Mouse (Mus musculus): ENCODE measurements around the gene Sag. TPM values are rescaled to one million over a fixed set of nuclear protein-coding genes. Genes with fewer than 3 reads are reported as not detected.
"Not testable (repeated sequence)": the region's sequence is repeated elsewhere in the genome, so short reads cannot be mapped to it uniquely, and the experiment has no call there.

Gene Sag
- polyA plus RNA-seq, 1 experiment from 2014 or later: 1.3 TPM

DNA sequence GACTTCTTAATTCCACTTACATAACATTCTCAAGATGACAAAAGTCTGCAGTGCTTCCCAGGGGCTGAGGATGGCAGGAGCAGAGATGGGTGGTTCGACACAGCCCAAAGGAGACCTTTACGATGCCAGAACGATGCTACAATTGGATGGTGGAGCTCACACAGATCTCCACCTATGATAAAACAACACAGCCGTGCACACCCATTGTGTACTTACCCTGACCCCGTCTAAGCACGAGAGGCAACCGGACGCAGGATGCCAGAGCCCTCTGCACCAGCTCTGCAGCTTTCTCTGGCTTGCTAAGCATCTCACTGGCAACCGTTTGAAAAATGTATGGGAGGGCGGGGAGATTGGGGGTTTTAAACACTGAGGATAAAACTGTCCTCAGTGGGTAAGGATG, 8.6 kb downstream of the Sag start:
- Histone ChIP-seq H3K9me3 (ENCODE audit: low read length) (no peaks in the 10 kb centered on the region), H3K4me1 (ENCODE audit: insufficient read depth, low read length) (no peaks in the 10 kb centered on the region), H3K36me3 (ENCODE audit: insufficient read depth, low read length) (no peaks in the 10 kb centered on the region), H3K27ac (ENCODE audit: low read length) (no peak overlapping the region), H3K4me3 (ENCODE audit: low read length) (no peak overlapping the region), H3K9ac (replicated peaks; ENCODE audit: low read length) (no peak overlapping the region), H3K4me2 (replicated peaks; ENCODE audit: low read depth, low read length) (no peak overlapping the region), H3K27me3 (ENCODE audit: insufficient read depth, low read length) (no peaks in the 10 kb centered on the region)
- WGBS: 62% methylated on average over 10 of the region's 10 CpGs
- no peak for ATAC-seq (ENCODE audit: low FRiP score, low TSS enrichment)

DNA sequence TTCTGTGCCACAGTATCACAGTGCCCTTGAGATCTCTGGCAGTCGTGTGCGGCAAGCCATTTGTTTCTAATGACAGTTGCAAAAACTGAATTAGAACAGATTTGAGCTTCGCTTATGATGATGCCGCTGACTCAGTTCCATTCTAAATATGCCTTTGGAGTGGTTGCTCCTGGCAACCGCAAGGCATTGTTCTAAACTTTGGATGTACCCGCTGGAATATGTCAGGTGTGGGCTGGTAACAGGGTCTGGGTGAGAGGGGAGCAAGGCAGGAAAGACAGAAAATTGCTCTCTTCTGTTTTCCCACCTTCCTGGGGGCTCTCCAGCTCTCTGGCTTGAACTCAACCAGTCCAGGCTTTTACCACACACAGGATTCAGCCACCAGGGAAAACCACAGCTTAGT, 9.7 kb downstream of the Sag start:
- no peak overlapping the region for H3K9ac ChIP-seq (replicated peaks; ENCODE audit: low read length)
- no peak overlapping the region for H3K4me2 ChIP-seq (replicated peaks; ENCODE audit: low read depth, low read length)
- no peaks in the 10 kb centered on the region for H3K36me3 ChIP-seq (ENCODE audit: insufficient read depth, low read length)
- H3K27ac ChIP-seq (ENCODE audit: low read length): no peak overlapping the region
- no peaks in the 10 kb centered on the region for H3K4me1 ChIP-seq (ENCODE audit: insufficient read depth, low read length)
- H3K27me3 ChIP-seq (ENCODE audit: insufficient read depth, low read length): no peaks in the 10 kb centered on the region
- ATAC-seq (ENCODE audit: low FRiP score, low TSS enrichment): no peak
- no peaks in the 10 kb centered on the region for H3K9me3 ChIP-seq (ENCODE audit: low read length)
- no peak overlapping the region for H3K4me3 ChIP-seq (ENCODE audit: low read length)
- WGBS: 79% methylated on average over 6 of the region's 6 CpGs

DNA sequence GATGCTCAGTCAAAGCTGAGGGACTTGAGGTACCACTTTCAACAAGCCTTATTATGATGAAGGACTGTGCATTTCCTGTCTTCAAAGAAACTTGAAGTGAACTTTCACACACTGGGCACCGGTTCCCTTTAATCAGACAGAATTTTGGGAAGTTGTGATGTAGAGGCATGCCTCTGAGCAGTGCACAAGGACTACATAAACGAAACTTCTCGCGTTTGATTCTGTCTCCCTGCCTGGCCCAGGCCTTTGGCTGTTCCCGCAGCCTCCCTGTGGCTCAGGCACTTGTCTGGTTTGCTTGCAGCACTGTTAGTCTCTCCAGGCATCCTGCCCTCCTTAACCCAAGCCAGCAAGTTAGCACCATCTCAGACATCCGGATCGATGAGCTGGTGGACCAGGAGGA, 10.2 kb downstream of the Sag start:
- Histone ChIP-seq H3K27me3 (ENCODE audit: insufficient read depth, low read length) (no peaks in the 10 kb centered on the region), H3K9ac (replicated peaks; ENCODE audit: low read length) (no peak overlapping the region), H3K36me3 (ENCODE audit: insufficient read depth, low read length) (no peaks in the 10 kb centered on the region), H3K4me3 (ENCODE audit: low read length) (no peak overlapping the region), H3K4me1 (ENCODE audit: insufficient read depth, low read length) (no peaks in the 10 kb centered on the region), H3K4me2 (replicated peaks; ENCODE audit: low read depth, low read length) (no peak overlapping the region), H3K9me3 (ENCODE audit: low read length) (no peaks in the 10 kb centered on the region), H3K27ac (ENCODE audit: low read length) (no peak overlapping the region)
- ATAC-seq (ENCODE audit: low FRiP score, low TSS enrichment): no peak
- WGBS: 70% methylated on average over 7 of the region's 7 CpGs

DNA sequence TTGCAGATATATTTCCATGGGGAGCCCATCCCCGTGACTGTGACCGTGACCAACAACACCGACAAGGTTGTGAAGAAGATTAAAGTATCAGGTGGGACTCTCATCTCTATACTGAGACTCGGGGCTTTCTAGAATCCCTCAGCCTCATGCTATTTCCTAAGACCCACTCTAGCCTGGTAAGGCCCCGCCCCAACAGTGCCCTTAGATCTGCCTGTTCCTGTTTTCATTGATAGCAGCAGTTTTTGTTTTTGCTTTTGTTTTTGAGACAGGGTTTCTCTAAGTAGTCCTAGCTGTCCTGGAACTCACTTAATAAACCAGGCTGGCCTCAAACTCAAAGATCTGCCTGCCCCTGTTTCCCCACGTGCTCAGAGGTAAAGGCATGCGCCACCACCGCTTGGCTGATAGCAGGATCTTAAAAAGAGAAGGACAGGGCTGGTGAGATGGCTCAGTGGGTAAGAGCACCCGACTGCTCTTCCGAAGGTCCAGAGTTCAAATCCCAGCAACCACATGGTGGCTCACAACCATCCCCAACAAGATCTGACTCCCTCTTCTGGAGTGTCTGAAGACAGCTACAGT, 21.0 kb downstream of the Sag start:
- 94% methylated on average over 10 of the region's 10 CpGs for WGBS
- Histone ChIP-seq H3K9me3 (ENCODE audit: low read length) (no peaks in the 10 kb centered on the region), H3K4me3 (ENCODE audit: low read length) (no peak overlapping the region), H3K4me2 (replicated peaks; ENCODE audit: low read depth, low read length) (no peak overlapping the region), H3K27ac (ENCODE audit: low read length) (no peak overlapping the region), H3K9ac (replicated peaks; ENCODE audit: low read length) (no peak overlapping the region), H3K36me3 (ENCODE audit: insufficient read depth, low read length) (no peaks in the 10 kb centered on the region), H3K4me1 (ENCODE audit: insufficient read depth, low read length) (peaks cover 4% of the 10 kb centered on the region; the same call in 1 of the 2 replicates), H3K27me3 (ENCODE audit: insufficient read depth, low read length) (no peaks in the 10 kb centered on the region)
- no peak for ATAC-seq (ENCODE audit: low FRiP score, low TSS enrichment)

DNA sequence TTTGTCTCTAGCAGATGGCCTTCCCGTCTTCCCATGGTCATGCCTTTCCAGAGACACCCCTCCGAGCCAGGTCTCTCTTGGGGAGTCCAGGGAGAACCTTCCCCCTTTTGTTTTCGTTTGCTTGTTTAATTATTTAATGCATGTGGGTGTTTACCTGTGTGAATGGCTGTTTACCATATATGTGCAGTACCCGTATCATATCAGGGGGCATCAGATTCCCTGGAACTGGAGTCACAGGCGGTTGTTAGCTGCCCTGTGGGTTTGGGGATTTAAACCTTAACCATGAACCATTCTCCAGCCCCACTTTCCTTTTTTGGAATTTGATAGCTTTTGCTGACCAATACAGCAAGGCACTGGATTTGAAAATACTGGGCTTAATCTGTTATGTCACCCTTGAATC, 21.8 kb downstream of the Sag start:
- no peak for ATAC-seq (ENCODE audit: low FRiP score, low TSS enrichment)
- no peaks in the 10 kb centered on the region for H3K9me3 ChIP-seq (ENCODE audit: low read length)

DNA sequence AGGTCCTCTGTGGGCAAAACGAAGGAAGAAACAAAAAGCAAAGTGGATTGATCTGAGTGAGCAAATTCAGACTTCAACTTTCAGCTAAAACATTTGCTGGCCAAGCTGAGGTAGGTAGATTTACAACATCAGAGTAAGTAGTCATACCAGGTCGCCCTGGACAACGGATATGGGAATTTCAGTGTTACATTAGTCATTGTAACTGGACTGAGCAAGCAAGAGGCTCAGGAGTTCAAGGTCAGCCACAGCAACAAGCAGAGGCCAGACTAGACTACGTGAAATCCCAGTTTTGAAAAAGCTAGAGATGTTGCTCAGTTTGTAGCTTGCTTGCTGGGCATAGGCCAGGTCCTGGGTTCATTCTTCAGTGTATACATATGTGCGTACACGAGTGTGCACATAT, 22.5 kb downstream of the Sag start:
- no peaks in the 10 kb centered on the region for H3K36me3 ChIP-seq (ENCODE audit: insufficient read depth, low read length)
- no peak overlapping the region for H3K27ac ChIP-seq (ENCODE audit: low read length)
- H3K9me3 ChIP-seq (ENCODE audit: low read length): no peaks in the 10 kb centered on the region
- no peak overlapping the region for H3K4me2 ChIP-seq (replicated peaks; ENCODE audit: low read depth, low read length)
- H3K4me3 ChIP-seq (ENCODE audit: low read length): no peak overlapping the region
- peaks cover 5% of the 10 kb centered on the region; the same call in 1 of the 2 replicates for H3K4me1 ChIP-seq (ENCODE audit: insufficient read depth, low read length)
- H3K9ac ChIP-seq (replicated peaks; ENCODE audit: low read length): no peak overlapping the region
- 85% methylated on average over 6 of the region's 6 CpGs for WGBS
- no peaks in the 10 kb centered on the region for H3K27me3 ChIP-seq (ENCODE audit: insufficient read depth, low read length)
- no peak for ATAC-seq (ENCODE audit: low FRiP score, low TSS enrichment)

More for the DNA sequence above, 21.8 kb downstream of the Sag start:
- no peak overlapping the region for H3K4me2 ChIP-seq (replicated peaks; ENCODE audit: low read depth, low read length)
- no peaks in the 10 kb centered on the region for H3K27me3 ChIP-seq (ENCODE audit: insufficient read depth, low read length)
- H3K4me3 ChIP-seq (ENCODE audit: low read length): no peak overlapping the region
- WGBS: 77% methylated on average over 5 of the region's 5 CpGs
- peaks cover 5% of the 10 kb centered on the region; the same call in 1 of the 2 replicates for H3K4me1 ChIP-seq (ENCODE audit: insufficient read depth, low read length)
- no peak overlapping the region for H3K27ac ChIP-seq (ENCODE audit: low read length)
- no peak overlapping the region for H3K9ac ChIP-seq (replicated peaks; ENCODE audit: low read length)
- no peaks in the 10 kb centered on the region for H3K36me3 ChIP-seq (ENCODE audit: insufficient read depth, low read length)

DNA sequence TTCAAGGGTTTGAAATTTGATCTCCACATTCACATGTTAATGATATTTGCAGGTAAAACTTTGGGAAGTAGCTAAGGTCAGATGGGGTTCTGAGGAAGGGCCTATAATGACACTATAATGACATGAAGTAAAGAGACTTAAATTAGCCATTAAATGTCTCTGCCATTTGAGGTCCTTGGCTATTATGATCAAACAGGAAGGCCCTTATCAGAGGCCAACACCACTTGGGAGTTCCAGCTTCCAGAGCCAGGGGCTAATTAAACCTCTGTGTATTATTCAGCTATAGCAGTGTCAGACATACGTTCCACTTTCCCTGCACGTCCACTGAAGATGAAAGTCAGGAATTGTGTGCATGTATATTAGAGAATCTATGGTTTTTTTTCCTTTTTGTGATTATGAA, 23.0 kb downstream of the Sag start:
- Histone ChIP-seq H3K9ac (replicated peaks; ENCODE audit: low read length) (no peak overlapping the region), H3K4me2 (replicated peaks; ENCODE audit: low read depth, low read length) (no peak overlapping the region), H3K27me3 (ENCODE audit: insufficient read depth, low read length) (no peaks in the 10 kb centered on the region), H3K9me3 (ENCODE audit: low read length) (no peaks in the 10 kb centered on the region), H3K27ac (ENCODE audit: low read length) (no peak overlapping the region), H3K4me1 (ENCODE audit: insufficient read depth, low read length) (peaks cover 5% of the 10 kb centered on the region; the same call in 1 of the 2 replicates), H3K4me3 (ENCODE audit: low read length) (no peak overlapping the region), H3K36me3 (ENCODE audit: insufficient read depth, low read length) (no peaks in the 10 kb centered on the region)
- ATAC-seq (ENCODE audit: low FRiP score, low TSS enrichment): no peak
- WGBS: 85% methylated on average over 2 of the region's 2 CpGs

DNA sequence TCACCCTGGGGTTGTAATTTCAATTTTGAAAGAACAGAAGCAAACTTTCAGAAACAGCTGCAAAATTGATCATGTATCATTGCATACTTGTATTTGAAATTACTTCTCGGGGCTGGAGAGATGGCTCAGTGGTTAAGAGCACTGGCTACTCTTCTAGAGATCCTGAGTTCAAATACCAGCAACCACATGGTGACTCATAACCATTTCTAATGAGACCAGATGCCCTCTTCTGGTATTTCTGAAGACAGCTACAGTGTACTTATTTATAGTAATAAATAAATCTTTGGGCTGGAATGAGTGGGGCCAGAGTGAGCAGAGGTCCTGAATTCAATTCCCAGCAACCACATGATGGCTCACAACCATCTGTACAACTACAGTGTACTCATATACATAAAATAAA, 24.0 kb downstream of the Sag start:
- ATAC-seq (ENCODE audit: low FRiP score, low TSS enrichment); H3K9me3 ChIP-seq (ENCODE audit: low read length); H3K4me2 ChIP-seq (replicated peaks; ENCODE audit: low read depth, low read length); H3K9ac ChIP-seq (replicated peaks; ENCODE audit: low read length); H3K27ac ChIP-seq (ENCODE audit: low read length); H3K4me3 ChIP-seq (ENCODE audit: low read length); H3K36me3 ChIP-seq (ENCODE audit: insufficient read depth, low read length); H3K4me1 ChIP-seq (ENCODE audit: insufficient read depth, low read length); H3K27me3 ChIP-seq (ENCODE audit: insufficient read depth, low read length): not testable (repeated sequence)
- 82% methylated on average over 1 of the region's 1 CpGs for WGBS

DNA sequence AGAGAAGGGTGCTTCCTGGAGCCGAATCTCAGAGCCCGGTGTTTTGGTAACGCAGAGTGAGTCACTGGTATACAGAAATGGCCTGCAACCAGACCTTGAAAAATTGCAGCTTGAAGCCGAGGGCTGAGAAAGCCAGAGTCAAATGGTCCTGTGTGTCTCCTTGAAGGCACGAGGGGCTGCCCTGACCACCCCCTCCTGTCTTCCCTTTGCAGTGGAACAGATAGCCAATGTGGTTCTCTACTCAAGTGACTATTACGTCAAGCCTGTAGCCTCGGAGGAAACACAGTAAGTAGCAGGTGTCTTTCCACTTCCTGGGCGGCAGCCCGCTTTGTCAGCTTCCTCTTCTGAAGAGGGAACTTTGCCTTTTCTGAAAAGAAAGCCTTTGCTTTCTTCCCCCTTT, 24.7 kb downstream of the Sag start:
- Histone ChIP-seq H3K36me3 (ENCODE audit: insufficient read depth, low read length) (no peaks in the 10 kb centered on the region), H3K4me3 (ENCODE audit: low read length) (no peak overlapping the region), H3K4me1 (ENCODE audit: insufficient read depth, low read length) (peaks cover 5% of the 10 kb centered on the region; the same call in 1 of the 2 replicates), H3K9ac (replicated peaks; ENCODE audit: low read length) (no peak overlapping the region), H3K9me3 (ENCODE audit: low read length) (no peaks in the 10 kb centered on the region), H3K27me3 (ENCODE audit: insufficient read depth, low read length) (no peaks in the 10 kb centered on the region), H3K27ac (ENCODE audit: low read length) (no peak overlapping the region), H3K4me2 (replicated peaks; ENCODE audit: low read depth, low read length) (no peak overlapping the region)
- 65% methylated on average over 9 of the region's 9 CpGs for WGBS
- no peak for ATAC-seq (ENCODE audit: low FRiP score, low TSS enrichment)

DNA sequence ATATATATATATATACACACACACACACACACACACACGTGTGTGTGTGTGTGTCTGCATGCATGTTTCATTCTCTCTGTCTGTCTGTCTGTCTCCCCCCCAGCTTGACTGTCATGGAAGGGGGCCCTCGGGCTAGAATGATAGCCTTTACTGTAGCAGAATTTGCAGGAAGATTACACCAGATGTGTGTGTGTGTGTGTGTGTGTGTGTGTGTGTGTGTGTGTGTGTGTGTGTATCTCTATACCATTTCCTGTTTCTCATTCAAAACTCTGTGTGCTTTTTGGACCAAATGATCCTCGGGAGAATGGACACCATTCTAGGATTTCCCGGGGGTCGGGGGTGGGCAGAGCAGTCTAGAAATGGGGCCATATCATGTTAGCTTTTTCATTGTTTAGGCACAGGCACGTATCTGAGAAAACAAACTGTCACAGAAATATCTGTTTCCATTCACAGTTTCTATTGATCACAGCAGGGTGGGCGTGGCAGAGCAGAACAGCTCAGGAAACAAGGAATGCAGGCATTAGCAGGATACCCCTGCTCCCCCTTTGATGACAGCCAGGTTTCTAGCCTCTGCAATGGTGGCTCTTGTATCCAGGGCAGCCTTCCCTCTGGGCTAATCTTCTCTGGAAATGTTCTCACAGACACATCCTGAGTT, 25.6 kb downstream of the Sag start:
- Histone ChIP-seq H3K9ac (replicated peaks; ENCODE audit: low read length) (no peak overlapping the region), H3K4me3 (ENCODE audit: low read length) (no peak overlapping the region), H3K27me3 (ENCODE audit: insufficient read depth, low read length) (no peaks in the 10 kb centered on the region), H3K36me3 (ENCODE audit: insufficient read depth, low read length) (no peaks in the 10 kb centered on the region), H3K4me1 (ENCODE audit: insufficient read depth, low read length) (peaks cover 5% of the 10 kb centered on the region; the same call in 1 of the 2 replicates), H3K9me3 (ENCODE audit: low read length) (no peaks in the 10 kb centered on the region), H3K4me2 (replicated peaks; ENCODE audit: low read depth, low read length) (no peak overlapping the region), H3K27ac (ENCODE audit: low read length) (no peak overlapping the region)
- WGBS: 54% methylated on average over 7 of the region's 7 CpGs
- no peak for ATAC-seq (ENCODE audit: low FRiP score, low TSS enrichment)

Measured in kidney, embryonic 16.5 days (tissue).